Mouse (Mus musculus): ENCODE results near the gene Fbxl8. TPM values are rescaled to one million over a fixed set of nuclear protein-coding genes. Genes with fewer than 3 reads are reported as not detected.

The Fbxl8 gene
- polyA plus RNA-seq, 1 experiment from 2014 or later, result 2.6 TPM

DNA sequence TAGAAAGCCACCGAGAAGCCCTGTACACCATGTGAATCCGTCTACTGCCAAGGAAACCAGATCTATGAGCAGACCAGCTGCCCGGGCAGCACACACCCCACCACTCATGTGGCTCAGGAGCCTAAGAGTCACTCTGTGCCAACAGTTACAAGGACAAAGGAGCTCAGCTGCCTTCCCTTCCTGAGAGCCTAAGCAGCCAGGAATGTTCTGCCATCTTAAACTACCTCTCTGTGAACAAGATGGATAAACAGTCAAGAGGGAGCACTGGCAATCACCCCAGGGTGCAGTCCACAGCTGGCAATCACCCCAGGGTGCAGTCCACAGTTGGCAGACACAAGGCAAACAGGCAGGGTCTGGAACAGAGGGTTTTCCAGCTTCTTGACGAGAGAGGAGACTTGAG lies 53.5 kb downstream of the Fbxl8 start:
- 88% methylated on average over 4 of the region's 4 CpGs for WGBS
- Histone ChIP-seq H3K4me1 (replicated peaks) (peaks cover 24% of the 10 kb centered on the region), H3K9ac (no peak overlapping the region), H3K36me3 (peaks cover 65% of the 10 kb centered on the region), H3K27ac (ENCODE audit: poor library complexity, severe bottlenecking) (no peak overlapping the region), H3K4me2 (no peak overlapping the region), H3K4me3 (no peak overlapping the region), H3K27me3 (replicated peaks) (no peaks in the 10 kb centered on the region), H3K9me3 (replicated peaks) (no peaks in the 10 kb centered on the region)
- ATAC-seq (ENCODE audit: insufficient number of reproducible peaks, low FRiP score), result no peak

DNA sequence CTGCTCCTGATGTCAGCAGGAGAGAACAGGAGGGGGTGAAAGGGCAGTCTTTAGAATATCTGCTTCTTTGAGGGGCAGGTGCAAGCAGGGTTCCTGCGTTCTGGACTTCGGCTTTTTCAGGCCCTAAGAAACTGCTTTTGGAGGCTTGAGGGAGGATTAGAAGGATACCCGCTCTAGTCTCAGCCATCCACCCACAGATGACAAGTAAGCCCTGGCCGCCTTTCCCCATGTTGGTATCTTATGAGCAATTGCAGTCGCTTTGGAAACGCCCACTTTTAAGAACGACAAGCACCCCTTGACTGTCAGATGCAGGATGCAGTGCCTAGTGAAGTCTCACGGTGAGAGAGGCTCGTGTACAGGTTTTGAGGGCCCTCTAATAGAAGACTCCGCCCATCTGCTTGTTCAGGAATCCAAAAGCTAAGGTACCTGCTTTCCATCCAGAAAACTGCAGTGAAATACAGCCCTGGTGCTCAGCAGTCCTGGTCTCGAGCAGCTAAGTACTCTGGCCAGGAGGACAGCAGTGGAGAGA lies 54.3 kb downstream of the Fbxl8 start:
- 76% methylated on average over 11 of the region's 11 CpGs for WGBS
- Histone ChIP-seq H3K4me1 (replicated peaks) (peaks cover 16% of the 10 kb centered on the region), H3K4me3 (no peak overlapping the region), H3K9me3 (replicated peaks) (no peaks in the 10 kb centered on the region), H3K4me2 (no peak overlapping the region), H3K9ac (no peak overlapping the region), H3K27me3 (replicated peaks) (no peaks in the 10 kb centered on the region), H3K27ac (ENCODE audit: poor library complexity, severe bottlenecking) (no peak overlapping the region), H3K36me3 (peaks cover 62% of the 10 kb centered on the region)
- ATAC-seq (ENCODE audit: insufficient number of reproducible peaks, low FRiP score), result no peak

MicroRNA genes within 50 kb of the gene (microRNA counts, 519-probe panel; counts per million panel counts)
- 3,942 counts per million, percentile 31 among the panel's probes with 10 or more counts for microRNA mmu-miR-328

Small RNAs within 50 kb of the gene (microRNA-seq; reads per million reads assigned to microRNA genes)
- gene Gm27320 (not detected), gene Mir328 (339 reads per million, percentile 68 among the genes with 10 or more reads in this experiment)

Other genes starting within 250 kb of the Fbxl8 start
- gene Ces3a, start 216.0 kb upstream of the Fbxl8 start, polyA plus RNA-seq (2016; fragmentation: Nextera tagmentation; extraction: Ambion mirVana), result not detected in 2 replicates
- gene Ces3b, start 180.9 kb upstream of the Fbxl8 start, polyA plus RNA-seq (2016; fragmentation: Nextera tagmentation; extraction: Ambion mirVana), result not detected in 2 replicates
- not detected in 2 replicates for gene Ces4a, start 132.8 kb upstream of the Fbxl8 start, polyA plus RNA-seq (2016; fragmentation: Nextera tagmentation; extraction: Ambion mirVana)
- 65.3 and 67.9 TPM in 2 replicates for gene Cbfb, start 94.0 kb upstream of the Fbxl8 start, polyA plus RNA-seq (2016; fragmentation: Nextera tagmentation; extraction: Ambion mirVana)
- gene D230025D16Rik, start 39.5 kb upstream of the Fbxl8 start, polyA plus RNA-seq (2016; fragmentation: Nextera tagmentation; extraction: Ambion mirVana), result 18.7 and 18.9 TPM in 2 replicates
- 10.2 and 10.8 TPM in 2 replicates for gene B3gnt9, start 9.5 kb upstream of the Fbxl8 start, polyA plus RNA-seq (2016; fragmentation: Nextera tagmentation; extraction: Ambion mirVana)
- 16.0 and 16.6 TPM in 2 replicates for gene Tradd, start within 50 bp of the Fbxl8 start, polyA plus RNA-seq (2016; fragmentation: Nextera tagmentation; extraction: Ambion mirVana)
- gene Hsf4, start 5.2 kb downstream of the Fbxl8 start, polyA plus RNA-seq (2016; fragmentation: Nextera tagmentation; extraction: Ambion mirVana), result not detected in 2 replicates
- 1.8 and 2.1 TPM in 2 replicates for gene Nol3, start 11.5 kb downstream of the Fbxl8 start, polyA plus RNA-seq (2016; fragmentation: Nextera tagmentation; extraction: Ambion mirVana)
- gene 4931428F04Rik, start 25.2 kb downstream of the Fbxl8 start, polyA plus RNA-seq (2016; fragmentation: Nextera tagmentation; extraction: Ambion mirVana), result 7.9 and 8.1 TPM in 2 replicates
- 16.1 and 19.5 TPM in 2 replicates for gene Exoc3l, start 31.5 kb downstream of the Fbxl8 start, polyA plus RNA-seq (2016; fragmentation: Nextera tagmentation; extraction: Ambion mirVana)
- gene E2f4, start 33.0 kb downstream of the Fbxl8 start, polyA plus RNA-seq (2016; fragmentation: Nextera tagmentation; extraction: Ambion mirVana), result 60.8 and 64.1 TPM in 2 replicates
- gene Elmo3, start 41.0 kb downstream of the Fbxl8 start, polyA plus RNA-seq (2016; fragmentation: Nextera tagmentation; extraction: Ambion mirVana), result 2.8 and 3.3 TPM in 2 replicates
- gene Lrrc29, start 61.6 kb downstream of the Fbxl8 start, polyA plus RNA-seq (2016; fragmentation: Nextera tagmentation; extraction: Ambion mirVana), result 1.3 TPM in 2 replicates
- 73.5 and 80.7 TPM in 2 replicates for gene Tmem208, start 61.7 kb downstream of the Fbxl8 start, polyA plus RNA-seq (2016; fragmentation: Nextera tagmentation; extraction: Ambion mirVana)
- gene Fhod1, start 83.3 kb downstream of the Fbxl8 start, polyA plus RNA-seq (2016; fragmentation: Nextera tagmentation; extraction: Ambion mirVana), result 1.6 and 2.0 TPM in 2 replicates
- 1.6 and 2.0 TPM in 2 replicates for gene Slc9a5, start 84.2 kb downstream of the Fbxl8 start, polyA plus RNA-seq (2016; fragmentation: Nextera tagmentation; extraction: Ambion mirVana)
- gene Plekhg4, start 108.6 kb downstream of the Fbxl8 start, polyA plus RNA-seq (2016; fragmentation: Nextera tagmentation; extraction: Ambion mirVana), result 0.23 TPM in 1 of 2 replicates, not detected in the other
- not detected in 2 replicates for gene Kctd19, start 148.9 kb downstream of the Fbxl8 start, polyA plus RNA-seq (2016; fragmentation: Nextera tagmentation; extraction: Ambion mirVana)
- gene Lrrc36, start 148.9 kb downstream of the Fbxl8 start, polyA plus RNA-seq (2016; fragmentation: Nextera tagmentation; extraction: Ambion mirVana), result 0.13 TPM in 1 of 2 replicates, not detected in the other
- 13.8 and 14.4 TPM in 2 replicates for gene Tppp3, start 206.9 kb downstream of the Fbxl8 start, polyA plus RNA-seq (2016; fragmentation: Nextera tagmentation; extraction: Ambion mirVana)
- gene Zdhhc1, start 232.3 kb downstream of the Fbxl8 start, polyA plus RNA-seq (2016; fragmentation: Nextera tagmentation; extraction: Ambion mirVana), result 23.1 and 23.3 TPM in 2 replicates